Mouse (Mus musculus) layer of hippocampus, postnatal 10 days (tissue): ENCODE results near the gene Cask. TPM values are rescaled to one million over a fixed set of nuclear protein-coding genes. Genes with fewer than 3 reads are reported as not detected.
A peak's percentile ranks its signal among the peaks of the same experiment; 100 is the strongest.

Source experiments
- DNase-seq, 2 experiments: peaks; one replicate each; pipeline ENCODE4 v3.0.0; 2021; ENCODE audit warnings: low spot score in 2 of 2
- microRNA-seq, 2 experiments: library from miRNA; unstranded; fragments of <30 nt; microRNA quantifications; one replicate each; pipeline ENCODE4 v1.2.0; 2021
- total RNA-seq, 2 experiments: library from RNA; stranded (reverse); gene quantifications; 2 replicates each; pipeline ENCODE4 v1.2.3; 2021

The Cask gene
- total RNA-seq, 2 experiments from 2014 or later = 137 to 140 TPM

- peak; percentile 29 to 47 for DNase-seq
Observed at GRCm38 (mm10) chrX:13469160-13470116, 381.7 kb downstream of the Cask start.

- no peak for DNase-seq
Observed at GRCm38 (mm10) chrX:13467121-13467571, 384.0 kb downstream of the Cask start.

Small RNAs within 50 kb of the gene (microRNA-seq; reads per million reads assigned to microRNA genes)
- 0 reads per million in 2 experiments for gene Gm25246

Other genes with a start within 250 kb of the Cask start
- gene Gpr34, start 219.3 kb downstream of the Cask start, total RNA-seq = 10 to 100 TPM; 10.6 to 12.5 TPM
- gene Gpr82, start 190.0 kb downstream of the Cask start, total RNA-seq = not detected